Mouse (Mus musculus): ENCODE data around the gene Bcl6b.

DNA sequence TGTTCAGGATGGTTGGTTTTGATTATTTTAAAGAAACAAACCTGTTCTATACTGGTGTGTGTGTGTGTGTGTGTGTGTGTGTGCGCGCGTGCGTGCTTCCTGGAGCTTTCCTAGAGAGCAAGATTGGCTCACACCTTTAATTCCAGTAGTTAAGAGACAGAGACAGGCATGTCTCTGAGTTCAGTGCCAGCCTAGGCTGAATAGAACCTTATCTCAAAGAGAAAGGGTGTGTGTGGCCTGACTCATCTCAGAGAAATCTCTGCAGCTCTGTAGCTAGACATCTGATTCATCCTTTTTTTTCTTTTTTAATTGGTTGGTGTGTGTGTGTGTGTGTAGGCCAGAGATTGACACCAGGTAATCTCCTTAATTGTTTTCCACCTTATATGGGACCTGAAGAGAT, 29.4 kb upstream of the Bcl6b start:
- TF ChIP-seq CTCF (IDR thresholded peaks at IDR 0.05; ENCODE audit: low read depth, low read length) (no peak), POLR2AphosphoS5 (IDR thresholded peaks at IDR 0.05; ENCODE audit: insufficient replicate concordance, low read depth, low read length) (no peak), GATA2 (IDR thresholded peaks at IDR 0.05; ENCODE audit: borderline replicate concordance, low read depth, low read length) (no peak), TAL1 (conservative IDR thresholded peaks at IDR 0.05; ENCODE audit: low read depth, low read length) (no peak)
